Mouse (Mus musculus): ENCODE data around the gene Ubash3a.

DNA sequence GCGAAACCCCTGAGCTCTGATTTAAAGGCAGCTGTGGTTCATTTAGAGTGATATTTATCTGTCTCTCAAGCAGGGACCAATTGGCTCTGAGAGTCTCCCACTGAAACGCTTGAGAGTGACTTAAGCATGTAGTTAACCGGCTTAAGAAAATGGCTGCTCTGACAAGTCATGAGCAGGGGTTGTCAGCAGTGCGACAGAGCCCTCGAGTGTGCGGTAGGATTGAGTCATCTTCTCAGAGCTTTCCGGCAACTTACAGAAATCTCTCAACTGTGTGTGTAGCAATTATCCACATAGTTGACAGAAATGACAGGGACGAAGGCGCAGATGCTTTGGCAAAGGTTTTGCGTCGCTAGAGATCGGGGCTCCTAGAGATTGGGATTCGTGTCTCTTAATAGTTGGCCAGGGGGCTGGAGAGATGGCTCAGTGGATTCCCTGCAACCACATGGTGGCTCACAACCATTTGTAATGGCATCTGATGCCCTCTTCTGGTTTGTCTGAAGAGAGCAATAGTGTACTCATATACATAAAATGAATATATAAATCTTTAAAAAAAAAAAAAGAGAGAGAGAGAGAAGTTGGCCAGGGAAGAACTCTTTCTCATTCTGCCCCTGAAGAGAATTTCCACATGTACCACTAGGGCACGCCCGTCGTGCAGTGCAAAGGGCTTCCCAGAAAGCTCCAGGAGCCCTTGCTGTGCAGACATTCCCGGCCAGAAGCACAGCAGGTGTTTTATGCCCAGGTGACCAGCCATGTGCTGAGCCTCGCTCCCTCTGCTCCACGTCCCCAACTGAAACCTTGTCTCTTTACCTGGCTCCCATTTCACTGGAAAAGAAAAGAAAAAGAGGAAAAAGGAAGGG lies 74.4 kb downstream of the Ubash3a start:
- no peak for TF ChIP-seq POLR2A (IDR thresholded peaks at IDR 0.05; ENCODE audit: insufficient read depth, low read depth, low read length)
- TF ChIP-seq CTCF (IDR thresholded peaks at IDR 0.05; ENCODE audit: insufficient read depth, low read depth, low read length), result no peak

Measured in olfactory bulb, adult 2 months (tissue).